Mouse (Mus musculus): ENCODE measurements around the gene Zfp518b.

Gene Zfp518b

DNA sequence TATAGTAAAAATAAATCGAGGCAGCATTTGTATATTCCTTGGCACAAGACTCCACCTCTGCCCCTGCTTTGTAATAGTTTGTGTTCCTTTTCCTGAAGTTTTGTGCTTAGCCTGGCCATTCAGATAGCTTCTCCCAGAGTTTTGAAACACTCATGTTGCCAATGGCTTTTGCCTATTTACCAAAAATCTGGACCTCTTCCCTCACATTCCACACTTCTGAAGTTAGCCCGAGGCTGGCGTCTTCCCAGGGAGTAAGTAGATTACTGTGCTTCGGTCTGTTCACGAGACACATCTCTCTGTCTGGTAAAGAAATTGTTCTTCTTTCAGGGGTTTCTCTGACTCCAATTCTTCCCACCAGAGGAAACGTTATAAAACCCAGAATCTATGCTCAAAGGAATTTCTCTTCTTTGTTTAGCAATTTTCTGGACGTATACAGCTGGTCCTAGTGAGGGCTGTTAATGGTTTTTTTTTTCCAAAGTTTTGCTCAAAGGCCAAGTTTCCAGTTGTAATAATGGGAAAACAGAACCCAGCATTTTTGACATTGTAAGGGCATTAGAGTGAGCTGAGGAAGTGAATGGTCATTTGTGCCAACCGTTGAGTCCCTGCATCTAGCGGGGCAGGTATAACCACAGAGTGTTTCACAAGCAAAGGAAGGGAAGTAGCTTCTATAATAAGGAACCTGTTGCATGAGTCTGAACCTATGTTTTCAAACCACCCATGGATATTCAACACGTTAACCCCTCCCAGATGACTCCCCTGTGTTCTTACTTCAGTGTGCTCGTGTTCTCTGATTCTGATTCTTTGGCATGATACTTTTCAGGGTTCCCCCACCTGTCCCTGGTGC lies 50.1 kb downstream of the Zfp518b start:
- no peak for DNase-seq (ENCODE audit: low read depth, low spot score)

DNA sequence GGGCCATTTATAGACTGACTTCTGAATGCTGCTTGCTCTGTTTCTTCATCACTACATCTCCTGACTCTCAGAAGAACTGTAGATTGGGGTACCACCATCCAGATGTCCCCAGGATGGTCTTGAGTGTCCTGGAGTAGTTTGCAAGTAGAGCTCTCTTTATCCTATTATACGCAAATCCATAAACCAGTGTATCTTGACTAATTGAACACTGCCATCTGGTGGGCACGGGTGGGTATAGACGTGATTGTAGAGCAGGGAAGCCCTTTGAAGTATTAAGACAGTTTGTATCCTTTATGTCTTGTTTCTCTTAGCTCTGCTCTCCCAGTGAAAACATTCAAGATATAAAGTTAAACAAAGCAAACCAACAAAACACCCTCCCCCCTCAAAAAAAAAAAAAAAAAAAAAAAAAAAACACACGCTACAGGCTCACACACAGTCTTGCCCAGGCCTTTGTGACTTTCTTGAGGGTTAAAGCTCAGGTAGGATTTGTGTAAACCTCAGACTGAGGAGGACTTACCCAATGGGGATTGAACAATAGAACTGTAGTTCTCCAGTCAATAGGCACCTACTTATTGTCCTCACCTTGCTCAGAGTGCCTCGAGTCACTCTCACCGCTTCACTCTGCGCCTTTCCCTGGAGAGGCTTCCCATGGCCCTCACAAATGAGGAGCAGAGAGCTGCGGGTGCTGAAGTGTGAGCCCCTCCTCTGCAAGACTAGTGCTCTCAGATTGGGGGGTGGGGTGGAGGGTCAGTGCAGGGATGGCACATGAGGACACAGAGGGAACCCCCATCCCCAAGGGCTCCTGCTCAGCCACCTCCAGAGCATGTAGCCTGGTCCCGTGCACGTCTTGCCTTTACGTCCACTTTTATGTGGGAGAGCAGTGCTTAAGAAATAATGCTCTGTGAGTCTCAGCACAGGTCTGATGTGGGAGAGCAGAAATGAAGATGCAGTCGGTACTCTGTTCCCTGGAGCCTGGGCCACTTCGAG lies 51.9 kb downstream of the Zfp518b start:
- peak; percentile 73 for DNase-seq (ENCODE audit: low read depth, low spot score)

DNA sequence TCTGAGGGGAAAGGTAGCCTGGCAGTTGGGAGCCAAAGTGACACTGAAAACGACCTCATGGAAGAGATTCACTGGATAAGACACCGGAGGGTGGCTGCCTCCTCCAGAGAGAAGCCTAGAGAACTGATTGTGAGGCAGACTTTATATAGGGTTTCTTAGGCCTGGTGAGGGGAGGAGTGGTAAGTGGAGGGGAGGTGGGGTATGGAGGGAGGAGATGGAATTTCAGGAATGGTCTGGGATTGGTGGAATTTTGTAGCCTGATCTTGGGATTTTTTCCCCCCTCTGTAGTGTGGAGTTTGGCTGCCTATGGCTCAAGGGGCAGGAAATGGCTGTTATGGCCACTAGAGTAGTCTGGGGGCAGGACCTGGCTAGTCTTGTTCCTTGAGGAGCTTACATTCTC lies 56.6 kb downstream of the Zfp518b start:
- peak; percentile 21 for DNase-seq (ENCODE audit: low read depth, low spot score)

DNA sequence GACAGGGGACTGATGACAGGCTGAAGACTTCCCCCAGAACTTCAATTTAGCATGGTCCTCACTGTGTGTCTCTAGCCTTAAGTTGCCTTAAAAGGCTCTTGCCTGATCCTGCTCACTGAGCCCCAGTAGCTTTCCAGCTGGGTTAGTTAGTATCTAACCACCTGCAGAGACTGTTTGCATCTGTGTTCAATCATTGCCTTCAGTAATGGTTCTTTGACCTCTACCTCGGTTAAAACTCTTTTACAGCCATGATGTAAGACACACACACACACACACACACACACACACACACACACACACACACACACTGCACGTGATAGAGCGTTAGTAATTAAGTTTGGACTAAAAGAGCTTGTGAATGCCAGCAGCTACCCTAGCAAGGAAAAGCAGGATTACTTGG lies 57.7 kb downstream of the Zfp518b start:
- DNase-seq (ENCODE audit: low read depth, low spot score), result no peak

DNA sequence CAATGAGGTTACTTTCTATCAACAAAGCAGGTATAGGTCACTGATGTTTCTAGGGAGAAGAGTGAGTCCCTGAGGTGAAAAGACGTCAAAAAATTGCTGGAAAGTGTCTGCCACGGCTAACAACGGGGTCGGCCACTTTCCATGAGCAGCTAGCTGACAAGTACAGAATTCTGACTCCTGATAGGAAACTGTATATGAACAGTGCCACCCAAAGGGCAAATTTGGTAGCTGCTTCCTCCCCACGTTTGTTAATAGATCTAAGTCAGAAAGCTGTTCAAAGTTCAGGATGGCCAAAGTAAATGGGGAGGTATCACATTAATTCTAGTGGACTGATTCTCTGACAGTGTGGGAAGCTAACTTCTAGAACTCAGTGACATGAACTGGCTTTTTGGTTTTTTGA lies 63.8 kb downstream of the Zfp518b start:
- DNase-seq (ENCODE audit: low read depth, low spot score), result peak; percentile 63

DNA sequence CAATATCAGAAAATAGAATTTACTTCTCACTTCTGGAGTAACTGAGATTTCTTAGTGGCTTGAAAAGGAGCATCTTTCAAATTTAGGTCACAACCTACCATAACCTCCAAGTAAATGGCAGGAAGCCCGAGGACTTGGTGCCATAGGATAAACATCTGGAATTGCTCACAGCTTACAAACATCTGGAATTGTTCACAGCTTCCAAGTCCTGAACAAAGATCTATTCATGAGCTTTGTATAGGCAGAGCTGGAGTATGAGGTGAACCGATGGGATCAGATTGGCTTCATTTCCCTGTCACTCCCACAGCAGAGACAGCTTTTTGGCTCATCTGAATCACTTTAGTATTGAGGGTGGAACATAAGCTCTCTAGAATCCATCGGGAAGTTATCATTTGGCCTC lies 65.7 kb downstream of the Zfp518b start:
- DNase-seq (ENCODE audit: low read depth, low spot score), result no peak
